Mouse (Mus musculus) layer of hippocampus, adult 9-10 months (tissue): ENCODE results near the gene Gga3.

Experiments used
- DNase-seq: peaks from one replicate; pipeline ENCODE4 v3.0.0; 2022; ENCODE audit warnings: low spot score

Gene Gga3

GRCm38 (mm10) chr11:115612059-115612409 is 8.2 kb upstream of the Gga3 start:
- no peak for DNase-seq

DNA sequence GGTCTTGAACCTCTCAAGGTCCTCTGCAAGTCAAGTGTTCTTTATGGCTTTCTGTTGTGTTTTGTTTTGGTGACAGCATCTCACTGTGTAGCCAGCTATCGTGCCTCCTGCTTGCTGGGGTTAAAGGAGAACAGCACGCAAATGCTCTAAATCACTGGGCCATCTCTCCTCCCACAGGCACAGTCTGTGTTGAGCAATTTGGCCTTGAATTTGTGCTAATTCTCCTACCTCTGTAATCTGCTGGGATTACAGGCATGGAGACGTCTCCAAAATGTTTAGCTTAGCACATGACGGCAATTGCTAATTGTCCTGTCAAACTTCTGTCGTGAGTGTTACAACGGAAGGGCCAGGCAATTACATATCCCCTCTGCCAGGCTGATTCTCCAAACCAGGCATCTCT is 7.3 kb upstream of the Gga3 start:
- no peak for DNase-seq

GRCm38 (mm10) chr11:115609576-115609975 is 5.7 kb upstream of the Gga3 start:
- DNase-seq: no peak

- DNase-seq: no peak
Observed at GRCm38 (mm10) chr11:115608421-115609399, 4.9 kb upstream of the Gga3 start.

GRCm38 (mm10) chr11:115606733-115607132 is 2.9 kb upstream of the Gga3 start:
- no peak for DNase-seq

DNA sequence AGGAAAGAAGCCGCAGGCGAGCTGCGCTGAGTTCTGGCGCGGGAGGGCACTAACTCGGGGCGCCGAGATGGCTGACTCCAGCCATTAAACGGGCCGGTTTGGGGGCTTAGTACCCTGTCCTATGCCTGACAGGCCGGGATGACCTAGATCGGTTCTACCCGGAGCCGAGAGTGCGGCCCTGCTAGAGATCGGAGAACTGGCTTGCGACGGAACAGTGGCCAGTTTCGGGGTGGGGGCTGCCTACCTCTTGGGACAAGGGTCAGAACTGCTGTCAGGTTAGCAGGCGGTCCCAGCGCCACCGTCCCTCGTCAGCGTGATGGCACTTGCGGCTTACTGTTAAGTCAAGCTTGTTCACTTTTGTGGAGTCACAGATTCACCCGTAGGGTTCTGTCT is 449 bp upstream of the Gga3 start:
- no peak for DNase-seq

- DNase-seq: no peak
Observed at GRCm38 (mm10) chr11:115603128-115603475, 749 bp downstream of the Gga3 start.

GRCm38 (mm10) chr11:115601174-115601573 is 2.7 kb downstream of the Gga3 start:
- no peak for DNase-seq

DNA sequence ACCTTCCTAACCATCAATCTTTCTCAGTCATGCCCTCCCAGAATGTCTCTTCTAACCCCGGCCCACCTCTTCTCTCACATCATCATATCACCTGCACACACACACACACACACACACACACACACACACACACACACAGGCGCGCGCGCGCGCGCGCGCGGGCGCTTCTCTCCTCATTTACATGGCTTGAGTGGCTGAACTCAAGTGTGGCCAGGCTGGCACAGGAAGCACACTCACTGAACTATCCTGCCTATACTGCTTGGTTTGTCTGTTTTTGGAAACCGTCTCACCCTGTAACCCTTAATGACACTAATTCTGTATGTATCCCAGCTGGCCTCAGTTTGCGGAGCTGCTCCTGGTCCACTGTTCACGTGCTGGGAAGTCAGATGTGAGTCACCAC is 3.1 kb downstream of the Gga3 start:
- no peak for DNase-seq

GRCm38 (mm10) chr11:115599722-115600121 is 4.1 kb downstream of the Gga3 start:
- DNase-seq: no peak

- no peak for DNase-seq
Observed at GRCm38 (mm10) chr11:115598309-115598708, 5.5 kb downstream of the Gga3 start.

GRCm38 (mm10) chr11:115595209-115595608 is 8.6 kb downstream of the Gga3 start:
- no peak for DNase-seq

DNA sequence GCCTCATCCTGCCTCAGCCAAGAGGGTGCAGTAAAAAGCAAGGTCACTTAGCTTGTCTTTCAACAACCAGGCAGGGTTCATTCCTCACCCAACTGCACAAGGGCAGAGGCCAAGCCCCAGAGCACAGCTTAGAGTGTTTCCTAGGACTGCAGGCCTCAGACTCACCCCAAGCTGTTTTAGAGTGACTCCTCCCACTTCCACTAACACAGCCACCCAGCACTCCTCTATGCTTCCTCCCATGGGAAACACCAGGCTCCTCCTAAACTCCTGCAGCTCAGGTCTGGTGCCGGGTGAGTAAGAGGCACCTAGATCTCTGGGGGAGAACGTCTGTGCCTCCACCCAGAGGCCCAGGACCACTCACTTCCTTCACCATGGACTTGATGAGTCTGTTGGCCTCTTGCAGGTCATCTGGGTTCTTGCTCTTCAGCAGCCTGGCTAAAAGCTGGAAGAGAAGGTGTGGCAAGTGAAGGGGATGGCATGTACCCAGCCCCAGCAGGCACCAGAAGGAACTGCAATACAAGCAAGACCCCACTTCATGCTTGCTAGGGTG is 13.2 kb downstream of the Gga3 start:
- DNase-seq: no peak

DNA sequence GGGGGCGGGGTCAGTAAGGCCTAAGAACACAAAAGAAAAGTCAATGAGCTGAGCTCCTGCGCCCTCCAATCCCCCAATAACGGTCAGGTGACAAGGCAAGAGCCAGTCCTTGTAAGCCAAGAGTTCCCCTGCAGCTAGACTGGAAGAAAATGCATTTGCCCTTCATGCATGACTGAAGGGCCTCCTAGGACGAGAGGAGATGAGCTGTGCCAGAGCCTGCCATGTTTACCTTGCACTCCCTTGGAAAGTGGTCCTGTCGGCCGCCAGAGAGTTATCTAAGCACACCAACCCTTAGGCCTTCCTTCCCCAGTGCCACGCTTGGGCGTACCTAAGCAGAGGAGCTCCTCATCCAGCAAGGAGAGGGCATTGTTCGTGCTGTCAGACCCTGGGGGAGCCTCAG is 15.9 kb downstream of the Gga3 start:
- DNase-seq: no peak

GRCm38 (mm10) chr11:115586403-115586802 is 17.4 kb downstream of the Gga3 start:
- no peak for DNase-seq

GRCm38 (mm10) chr11:115585573-115586100 is 18.2 kb downstream of the Gga3 start:
- DNase-seq: no peak

DNA sequence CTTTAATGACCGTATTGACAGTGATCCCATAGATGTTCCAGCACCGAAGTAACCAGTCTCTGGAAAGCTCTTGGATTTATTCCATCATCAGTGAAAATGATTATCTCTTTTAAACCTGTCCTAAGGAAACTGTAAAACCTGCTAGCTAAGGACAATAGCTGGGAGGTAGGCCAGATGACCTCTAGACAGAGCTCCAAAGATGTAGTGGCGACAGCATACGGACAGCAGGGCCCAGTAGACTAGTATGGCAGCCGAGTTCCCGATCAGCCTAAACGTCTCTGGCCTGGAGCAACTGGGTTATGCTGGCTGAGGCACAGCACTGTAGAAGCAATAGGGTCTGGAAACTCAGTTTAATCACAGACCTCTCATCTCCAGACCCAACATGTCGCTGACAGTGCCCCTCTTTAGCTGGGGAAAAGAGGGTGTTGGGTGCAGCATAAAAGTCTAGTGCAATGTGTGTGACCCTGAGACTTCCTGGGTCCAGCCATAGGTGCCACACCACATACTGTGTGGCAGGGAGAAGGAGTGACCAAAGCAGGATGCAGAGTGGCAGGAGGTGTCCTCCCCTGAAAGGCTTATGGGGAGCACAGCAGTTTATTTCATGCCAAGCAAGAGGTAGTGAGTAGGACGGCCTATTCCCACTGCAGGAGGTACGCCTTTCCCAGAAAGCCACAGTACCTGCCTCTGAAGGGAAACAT is 19.3 kb downstream of the Gga3 start:
- DNase-seq: no peak

- no peak for DNase-seq
Observed at GRCm38 (mm10) chr11:115582913-115583606, 20.8 kb downstream of the Gga3 start.

- DNase-seq: no peak
Observed at GRCm38 (mm10) chr11:115579080-115579479, 24.8 kb downstream of the Gga3 start.

- no peak for DNase-seq
Observed at GRCm38 (mm10) chr11:115564961-115565360, 38.9 kb downstream of the Gga3 start.

DNA sequence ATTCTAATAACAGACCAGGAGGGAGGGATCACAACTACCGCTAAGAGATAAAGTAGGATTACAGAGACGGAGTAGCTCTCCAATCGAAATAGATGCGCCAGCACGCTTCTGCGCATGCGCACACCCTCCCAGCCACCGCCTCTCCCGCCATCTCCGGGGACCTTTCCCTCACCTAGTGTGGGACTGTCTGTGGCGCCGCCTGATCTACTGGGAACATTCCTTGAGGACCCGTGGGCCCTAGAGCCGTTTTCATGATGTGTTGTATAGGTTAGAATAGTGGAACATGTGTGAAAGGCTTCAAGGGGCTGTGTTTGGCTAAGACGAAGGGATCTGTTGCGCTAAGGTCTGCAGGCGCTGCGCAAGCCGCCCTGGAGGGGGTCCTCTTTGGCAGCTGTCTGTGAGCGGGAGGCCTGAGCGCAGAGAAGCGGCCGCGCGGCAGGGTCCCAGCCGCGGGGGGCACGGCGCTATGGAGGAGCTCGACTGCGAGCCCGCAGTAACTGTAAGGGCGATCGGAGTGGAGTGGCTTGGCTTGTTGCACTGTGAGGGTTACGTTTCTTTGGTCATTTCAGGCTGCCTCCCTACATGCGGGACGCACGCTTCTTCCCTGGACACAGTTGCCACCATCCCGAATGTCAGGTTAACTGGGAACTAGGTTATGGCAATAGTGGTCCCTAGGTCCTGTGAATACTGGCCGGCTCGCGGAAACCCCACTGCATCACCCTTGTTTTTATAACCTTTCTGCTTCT is 39.6 kb downstream of the Gga3 start, which contains the start of gene Nup85:
Gene Nup85 (plus strand): TSS at position 371 of the 746 bp plus-strand sequence.
- DNase-seq: peak; percentile 96
